Mouse (Mus musculus): Measurements from ENCODE around the gene Plxna2. TPM values are rescaled to one million over a fixed set of nuclear protein-coding genes. Genes with fewer than 3 reads are reported as not detected.

The Plxna2 gene
- total and polyA plus RNA-seq, 3 experiments = under 0.01 to 0.03 TPM; not detected in 1

DNA sequence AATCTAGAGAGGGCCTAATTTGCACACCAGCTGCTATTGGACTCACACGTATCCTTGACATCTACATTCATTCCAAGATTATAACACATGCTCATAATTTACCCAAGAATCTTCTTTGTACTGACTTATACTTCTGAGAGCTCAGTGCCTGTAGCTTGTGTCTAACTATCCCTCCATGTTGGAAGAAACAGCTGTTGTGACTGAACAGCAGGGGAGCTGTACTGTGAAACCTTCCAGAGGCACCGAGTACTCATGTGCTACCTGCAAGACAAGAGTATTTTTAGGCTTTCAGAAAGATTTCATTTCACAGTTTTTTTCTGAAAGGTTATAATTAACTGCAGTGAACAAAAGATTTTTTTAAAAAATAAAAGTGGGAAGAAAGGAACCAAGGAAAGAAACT, 159.6 kb downstream of the Plxna2 start:
- Histone ChIP-seq H3K4me1 (ENCODE audit: control insufficient read depth in 1 of 2, insufficient read depth in 2 of 2, low read length in 2 of 2) (no peaks in the 10 kb centered on the region), H3K27me3 (ENCODE audit: control insufficient read depth in 1 of 2, insufficient read depth in 2 of 2, low read length in 2 of 2) (no peaks in the 10 kb centered on the region; a peak in 2 of 4 replicates)

DNA sequence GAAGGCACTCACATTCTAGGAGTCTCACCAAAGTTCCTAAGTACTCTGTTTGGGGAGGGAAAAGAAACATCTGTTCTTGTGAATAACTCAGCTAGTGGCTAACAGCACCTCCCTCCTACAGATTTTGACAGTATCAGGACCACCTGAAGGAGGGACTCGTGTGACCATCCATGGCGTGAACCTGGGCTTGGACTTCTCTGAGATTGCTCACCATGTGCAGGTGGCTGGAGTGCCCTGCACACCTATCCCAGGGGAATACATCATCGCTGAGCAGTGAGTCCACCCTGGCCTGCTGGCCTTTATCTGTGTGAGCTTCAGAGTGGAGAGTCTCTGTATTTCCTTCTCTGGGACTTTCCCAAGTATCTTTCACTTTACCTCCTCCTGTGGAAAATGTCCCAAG, 162.4 kb downstream of the Plxna2 start:
- Histone ChIP-seq H3K27me3 (ENCODE audit: control insufficient read depth in 1 of 2, insufficient read depth in 2 of 2, low read length in 2 of 2) (no peaks in the 10 kb centered on the region; a peak in 2 of 4 replicates), H3K4me1 (ENCODE audit: control insufficient read depth in 1 of 2, insufficient read depth in 2 of 2, low read length in 2 of 2) (no peaks in the 10 kb centered on the region)
- DNase-seq (ENCODE audit: low read depth, low spot score) = no peak

More for the DNA sequence above, 159.6 kb downstream of the Plxna2 start:
- Histone ChIP-seq H3K4me3 (ENCODE audit: control insufficient read depth in 1 of 2, insufficient read depth in 1 of 2, low read depth in 2 of 2, low read length in 2 of 2) (no peak overlapping the region), H3K9ac (ENCODE audit: control insufficient read depth, low read depth, low read length, poor library complexity, severe bottlenecking) (no peak overlapping the region), H3K79me2 (ENCODE audit: control insufficient read depth, insufficient read depth, low read length, poor library complexity) (no peaks in the 10 kb centered on the region), H3K9me3 (replicated peaks; ENCODE audit: insufficient read depth, low read length) (no peaks in the 10 kb centered on the region), H3K27ac (ENCODE audit: control insufficient read depth, low read depth, low read length) (no peak overlapping the region), H3K36me3 (ENCODE audit: control insufficient read depth in 1 of 2, insufficient read depth in 2 of 2, low read length in 2 of 2) (no peaks in the 10 kb centered on the region)
- no peak for TF ChIP-seq NELFE (IDR thresholded peaks at IDR 0.05; ENCODE audit: low read depth, low read length)
- no peak for TF ChIP-seq USF1 (IDR thresholded peaks at IDR 0.05; ENCODE audit: low read depth, low read length)
- no peak for TF ChIP-seq POLR2AphosphoS2 (IDR thresholded peaks at IDR 0.05; ENCODE audit: low read length)
- TF ChIP-seq MEF2A (IDR thresholded peaks at IDR 0.05; ENCODE audit: extremely low read depth, insufficient replicate concordance, low read depth, low read length, poor library complexity, severe bottlenecking) = no peak
- TF ChIP-seq MAFK (IDR thresholded peaks at IDR 0.05; ENCODE audit: borderline replicate concordance, low read depth, low read length) = no peak
- TF ChIP-seq ELF1 (IDR thresholded peaks at IDR 0.05; ENCODE audit: low read depth, low read length) = no peak
- TF ChIP-seq CTCF (IDR thresholded peaks at IDR 0.05 in 2 of 3, conservative IDR thresholded peaks at IDR 0.05 in 1 of 3; ENCODE audit: control insufficient read depth in 1 of 3, insufficient read depth in 1 of 3, low read depth in 2 of 3, low read length in 3 of 3, poor library complexity in 1 of 3, severe bottlenecking in 1 of 3) = no peak
- TF ChIP-seq TAL1 (IDR thresholded peaks at IDR 0.05; ENCODE audit: low read length) = no peak
- DNase-seq (ENCODE audit: low read depth, low spot score) = no peak

More for the DNA sequence above, 162.4 kb downstream of the Plxna2 start:
- Histone ChIP-seq H3K36me3 (ENCODE audit: control insufficient read depth in 1 of 2, insufficient read depth in 2 of 2, low read length in 2 of 2) (no peaks in the 10 kb centered on the region), H3K27ac (ENCODE audit: control insufficient read depth, low read depth, low read length) (no peak overlapping the region), H3K4me3 (ENCODE audit: control insufficient read depth in 1 of 2, insufficient read depth in 1 of 2, low read depth in 2 of 2, low read length in 2 of 2) (no peak overlapping the region), H3K9me3 (replicated peaks; ENCODE audit: insufficient read depth, low read length) (no peaks in the 10 kb centered on the region), H3K9ac (ENCODE audit: control insufficient read depth, low read depth, low read length, poor library complexity, severe bottlenecking) (no peak overlapping the region), H3K79me2 (ENCODE audit: control insufficient read depth, insufficient read depth, low read length, poor library complexity) (no peaks in the 10 kb centered on the region)
- TF ChIP-seq CHD2 (IDR thresholded peaks at IDR 0.05; ENCODE audit: low read length) (no peak), MAFK (IDR thresholded peaks at IDR 0.05; ENCODE audit: borderline replicate concordance, low read depth, low read length) (no peak), ZNF384 (IDR thresholded peaks at IDR 0.05; ENCODE audit: low read depth, low read length) (no peak), HCFC1 (IDR thresholded peaks at IDR 0.05; ENCODE audit: low read depth, low read length) (no peak), TCF12 (IDR thresholded peaks at IDR 0.05; ENCODE audit: low read depth, low read length) (no peak), TBP (IDR thresholded peaks at IDR 0.05; ENCODE audit: low read depth, low read length) (no peak), E2F4 (IDR thresholded peaks at IDR 0.05; ENCODE audit: borderline replicate concordance, low read depth, low read length) (no peak), UBTF (IDR thresholded peaks at IDR 0.05; ENCODE audit: borderline replicate concordance, insufficient read depth, low read depth, low read length) (no peak), POLR2A (IDR thresholded peaks at IDR 0.05; ENCODE audit: control insufficient read depth in 1 of 2, insufficient read depth in 1 of 2, low read depth in 1 of 2, low read length in 2 of 2, poor library complexity in 1 of 2) (no peak), CHD1 (IDR thresholded peaks at IDR 0.05; ENCODE audit: low read depth, low read length) (no peak), MAX (IDR thresholded peaks at IDR 0.05; ENCODE audit: low read length) (no peak), NELFE (IDR thresholded peaks at IDR 0.05; ENCODE audit: low read depth, low read length) (no peak), NRF1 (IDR thresholded peaks at IDR 0.05; ENCODE audit: insufficient read depth, low read depth, low read length, poor library complexity, severe bottlenecking) (no peak), USF2 (IDR thresholded peaks at IDR 0.05; ENCODE audit: borderline replicate concordance in 1 of 2, insufficient read depth in 1 of 2, low read depth in 1 of 2, low read length in 2 of 2) (no peak), TAL1 (IDR thresholded peaks at IDR 0.05; ENCODE audit: low read length) (no peak), GATA1 (IDR thresholded peaks at IDR 0.05; ENCODE audit: low read depth, low read length) (no peak), BHLHE40 (IDR thresholded peaks at IDR 0.05; ENCODE audit: borderline replicate concordance, low read depth, low read length) (no peak), USF1 (IDR thresholded peaks at IDR 0.05; ENCODE audit: low read depth, low read length) (no peak)

Data from MEL (cell line).